Mouse (Mus musculus): Measurements from ENCODE around the gene Alk. TPM values are rescaled to one million over a fixed set of nuclear protein-coding genes. Genes with fewer than 3 reads are reported as not detected.

Gene Alk
- polyA plus RNA-seq, 1 experiment, result not detected

DNA sequence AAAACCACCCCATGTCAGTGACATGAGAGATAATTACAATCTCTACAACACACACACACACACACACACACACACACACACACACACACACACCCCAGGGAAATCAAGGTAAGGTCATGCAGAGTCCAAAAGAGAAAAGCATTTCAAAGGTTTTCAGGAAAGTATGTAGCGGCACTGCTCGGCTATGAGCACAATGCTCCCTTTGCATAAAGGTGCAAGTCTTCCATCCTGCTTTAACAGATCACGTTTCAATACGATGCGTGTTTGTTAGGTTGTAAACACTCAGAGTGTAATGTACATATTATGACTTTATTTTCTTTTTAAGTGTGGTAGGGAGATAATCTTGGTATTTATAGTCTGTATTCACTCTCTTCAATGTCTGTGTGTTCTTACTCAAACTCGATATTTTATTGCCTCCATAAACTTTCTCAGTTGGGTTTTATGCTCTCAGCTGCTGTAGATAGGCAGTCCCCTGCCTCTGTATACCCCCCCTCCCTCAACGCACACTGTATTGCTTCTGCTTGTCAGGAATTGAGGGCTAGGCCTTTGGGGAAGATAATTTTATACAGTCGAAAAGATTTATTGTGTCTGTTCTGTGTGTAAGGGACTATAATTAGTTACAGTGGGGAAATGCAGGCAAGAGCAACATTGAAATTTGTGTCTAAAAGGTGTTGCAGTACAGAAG, 780.7 kb downstream of the Alk start:
- TF ChIP-seq CTCF (IDR thresholded peaks at IDR 0.05; ENCODE audit: insufficient read depth, low read depth, low read length), result no peak
- TF ChIP-seq POLR2A (IDR thresholded peaks at IDR 0.05; ENCODE audit: insufficient read depth, low read depth, low read length), result no peak
- Histone ChIP-seq H3K4me1 (ENCODE audit: control insufficient read depth, insufficient read depth, low read length) (peaks cover 6% of the 10 kb centered on the region), H3K4me3 (ENCODE audit: insufficient read depth, low read depth, low read length) (no peak overlapping the region), H3K27ac (ENCODE audit: insufficient read depth, low read depth, low read length) (no peak overlapping the region)
- WGBS, result 64% methylated on average over 8 of the region's 8 CpGs

Other genes starting within 250 kb of the Alk start
- gene Ypel5, start 231.8 kb upstream of the Alk start, polyA plus RNA-seq (2012; ENCODE audit: insufficient read depth, insufficient read length, low replicate concordance, missing spikeins), result not detected in 2 replicates